Mouse (Mus musculus) kidney, postnatal 25 days (tissue): ENCODE measurements around the gene Adamtsl4.

Source experiments
- DNase-seq, 2 experiments: peaks; one replicate each; pipeline ENCODE4 v3.0.0; 2021; ENCODE audit warnings: mixed read lengths in 2 of 2

Gene Adamtsl4

GRCm38 (mm10) chr3:95631304-95631703 lies 56.4 kb downstream of the Adamtsl4 start:
- no peak for DNase-seq

GRCm38 (mm10) chr3:95630856-95631255 lies 56.9 kb downstream of the Adamtsl4 start:
- no peak for DNase-seq

- DNase-seq = no peak
Observed at GRCm38 (mm10) chr3:95629755-95630154, 58.0 kb downstream of the Adamtsl4 start.

- no peak for DNase-seq
Observed at GRCm38 (mm10) chr3:95627763-95628162, 60.0 kb downstream of the Adamtsl4 start.
